Mouse (Mus musculus): ENCODE measurements at regions not wholly inside any gene's neighbourhood (a gene's known extent, or its start where the extent isn't known, plus 50 kb on each side); places are given as distances from the start of the nearest gene placed in this dataset.

DNA sequence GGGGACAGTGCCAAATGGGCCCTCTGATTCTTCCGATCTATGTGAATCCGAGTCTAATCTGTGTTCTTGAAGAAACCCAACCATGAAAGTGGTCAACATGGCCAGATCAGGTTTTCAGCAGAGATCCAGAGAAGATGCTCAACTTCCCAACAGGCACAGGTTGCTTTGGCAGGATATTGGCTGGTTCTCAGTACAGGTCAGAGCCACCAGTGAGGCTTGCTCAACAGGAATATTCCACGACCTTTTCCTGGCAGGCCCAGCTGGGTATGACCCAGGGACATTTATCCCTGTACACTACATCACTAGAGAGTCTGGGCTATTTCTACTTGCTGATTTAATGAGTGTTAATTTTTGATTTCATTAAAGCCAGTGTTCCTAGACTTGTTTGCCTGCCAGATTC lies 328.8 kb upstream of the Sall1 start:
- no peak for DNase-seq (ENCODE audit: extremely low read depth, insufficient read length, low spot score)

DNA sequence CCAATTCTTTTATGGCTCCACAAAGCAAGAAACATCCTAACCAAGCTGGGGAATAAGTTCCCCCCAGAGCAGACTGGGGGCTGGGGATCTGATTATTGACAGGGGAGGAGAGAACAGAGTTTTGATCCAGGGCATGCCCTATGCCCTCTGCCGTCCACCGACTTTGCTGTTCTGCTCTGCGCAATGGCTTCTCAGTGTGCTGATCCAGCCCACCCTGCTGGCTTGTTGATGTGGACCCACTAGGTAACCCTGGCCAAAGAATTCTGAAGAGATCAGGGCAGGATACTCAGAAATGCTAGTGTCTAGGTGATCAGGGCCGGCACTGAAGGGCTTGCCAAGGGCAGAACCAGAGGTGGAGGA lies 327.8 kb upstream of the Sall1 start:
- DNase-seq (ENCODE audit: extremely low read depth, insufficient read length, low spot score), result no peak

DNA sequence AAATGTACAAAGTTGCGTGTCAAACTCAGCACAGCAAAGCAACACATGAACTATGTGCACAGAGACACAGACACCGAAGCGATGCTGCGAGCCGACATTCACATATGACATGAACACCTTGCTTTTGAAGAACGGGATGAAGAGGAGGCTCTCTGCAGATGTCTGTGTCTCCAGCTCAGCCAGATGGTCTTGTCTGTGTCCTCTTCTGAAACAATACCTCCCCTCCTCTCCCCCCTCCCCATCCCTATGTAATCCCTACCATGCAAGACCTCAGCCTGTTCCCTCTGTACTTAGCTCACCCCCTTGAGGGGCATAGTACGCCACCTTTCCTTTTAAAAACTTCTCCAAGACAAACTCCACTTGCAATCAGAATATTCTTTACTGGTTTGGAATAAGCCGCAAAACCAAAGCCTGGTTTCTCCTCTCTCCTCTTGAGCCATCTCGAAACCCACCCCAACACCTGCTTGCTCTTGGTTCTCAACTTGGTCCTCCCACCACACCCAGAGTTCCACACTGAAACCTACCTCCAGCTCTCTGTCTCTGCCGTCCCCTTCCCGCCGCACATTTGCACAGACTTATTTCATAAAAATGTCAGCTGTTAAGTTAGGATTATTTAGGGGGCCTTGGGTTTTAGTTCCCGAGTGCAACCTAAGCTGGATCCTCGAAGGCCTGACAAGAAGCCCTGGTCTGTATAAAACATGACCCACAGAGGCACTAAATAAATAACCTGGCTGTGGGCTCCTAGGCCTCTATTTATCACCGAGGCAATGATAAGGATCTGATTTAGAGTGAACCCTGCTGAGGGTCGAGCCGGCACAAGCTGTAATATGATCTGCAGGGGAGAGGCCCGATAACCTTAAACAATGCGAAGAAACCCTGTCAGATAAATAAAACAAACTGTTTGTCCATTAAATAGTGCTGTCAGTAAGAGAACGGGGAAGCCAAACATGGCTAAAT lies 327.1 kb upstream of the Sall1 start:
- DNase-seq (ENCODE audit: extremely low read depth, insufficient read length, low spot score), result no peak

DNA sequence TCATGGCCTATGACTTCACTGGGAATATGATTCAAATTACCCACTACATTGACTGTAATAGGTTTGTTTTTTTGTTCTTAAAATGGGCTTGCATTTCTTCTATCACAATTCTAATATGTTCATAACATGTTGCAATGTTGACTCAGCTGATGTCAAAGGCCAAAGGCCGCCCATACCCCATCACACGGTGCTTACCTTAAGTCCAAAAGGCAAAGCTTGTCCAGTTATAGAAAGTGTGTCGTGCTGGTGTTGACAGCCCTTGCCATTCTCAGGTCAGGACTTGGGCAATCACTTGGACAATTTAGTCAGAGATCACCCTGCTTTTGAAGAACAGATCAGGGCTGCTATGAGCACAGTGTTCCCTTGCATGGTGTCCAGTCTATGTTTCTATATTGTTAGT lies 321.5 kb upstream of the Sall1 start:
- no peak for DNase-seq (ENCODE audit: extremely low read depth, insufficient read length, low spot score)

DNA sequence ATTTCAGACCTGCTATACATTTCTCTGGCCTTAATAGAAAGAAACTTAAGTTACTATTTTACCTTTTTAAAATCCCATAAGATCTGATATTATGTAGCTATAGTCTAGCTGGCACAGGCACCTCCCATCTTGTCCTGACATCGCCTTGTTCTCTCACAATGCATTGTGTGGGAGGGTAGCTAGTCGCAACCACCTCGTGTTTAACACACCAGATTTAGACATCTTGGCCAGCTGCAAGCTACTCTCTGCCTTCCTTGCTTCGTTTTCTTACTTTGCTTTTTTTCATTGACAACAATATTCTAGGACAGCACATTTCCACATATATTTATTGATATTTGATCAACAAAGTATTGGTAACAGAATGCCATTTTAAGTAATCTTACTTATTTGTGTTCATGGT lies 314.4 kb upstream of the Sall1 start:
- DNase-seq (ENCODE audit: extremely low read depth, insufficient read length, low spot score), result no peak

DNA sequence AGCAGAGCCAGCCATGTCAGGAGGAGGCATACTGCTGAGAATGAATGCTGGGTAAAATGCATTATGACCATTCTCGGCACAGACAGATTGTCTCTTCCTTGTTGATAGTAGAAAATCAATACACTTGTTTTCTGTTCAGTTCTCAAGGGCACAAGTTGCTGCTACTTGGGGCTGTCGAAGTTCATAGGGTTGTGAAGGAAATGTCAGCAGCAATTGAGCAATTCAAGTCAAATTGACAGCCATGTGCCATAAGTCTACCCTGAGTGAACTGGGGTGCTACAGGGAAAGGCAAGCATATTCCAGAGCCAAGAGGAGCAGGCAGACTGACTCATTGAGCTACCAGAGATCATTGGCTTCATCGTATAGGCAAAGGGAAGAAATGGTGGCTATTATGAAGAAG lies 301.6 kb upstream of the Sall1 start:
- DNase-seq (ENCODE audit: extremely low read depth, insufficient read length, low spot score), result no peak

DNA sequence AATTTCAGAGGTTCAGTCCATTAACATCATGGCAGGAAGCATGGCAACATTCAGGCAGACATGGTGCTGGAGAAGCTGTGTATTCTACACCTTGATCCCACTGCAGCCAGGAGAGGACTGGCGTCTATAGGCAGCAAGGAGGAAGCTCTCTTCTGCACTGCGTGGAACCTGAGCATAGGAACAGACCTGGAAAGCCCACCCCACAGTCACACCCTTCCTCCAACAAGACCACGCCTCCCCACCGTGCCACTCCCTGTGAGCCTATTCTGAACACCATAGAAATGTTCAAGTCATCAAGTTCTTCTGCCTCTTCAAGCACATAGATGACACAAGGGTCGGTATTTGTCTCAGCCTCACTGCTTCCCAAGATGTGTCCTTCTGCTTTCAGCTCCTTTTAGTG lies 297.7 kb upstream of the Sall1 start:
- no peak for DNase-seq (ENCODE audit: extremely low read depth, insufficient read length, low spot score)

DNA sequence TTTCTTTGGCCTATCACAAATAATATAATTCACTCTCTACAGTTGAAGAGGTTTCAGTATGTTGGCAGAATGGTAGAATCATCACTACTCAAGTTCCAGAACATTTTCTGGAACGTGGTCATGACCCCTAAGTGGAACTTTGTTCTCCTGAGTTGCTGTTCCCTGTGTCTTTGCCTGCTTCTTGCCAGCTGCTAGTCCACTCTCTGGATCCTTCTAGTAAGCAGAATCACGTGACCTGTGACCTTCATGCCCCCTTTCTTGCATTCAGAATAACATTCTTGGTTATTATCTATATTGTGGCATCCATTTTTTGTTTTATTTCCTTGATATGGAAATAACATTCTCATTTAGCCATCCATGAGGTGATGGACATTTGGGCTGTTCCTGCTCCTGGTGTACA lies 291.5 kb upstream of the Sall1 start:
- DNase-seq (ENCODE audit: extremely low read depth, insufficient read length, low spot score), result no peak

DNA sequence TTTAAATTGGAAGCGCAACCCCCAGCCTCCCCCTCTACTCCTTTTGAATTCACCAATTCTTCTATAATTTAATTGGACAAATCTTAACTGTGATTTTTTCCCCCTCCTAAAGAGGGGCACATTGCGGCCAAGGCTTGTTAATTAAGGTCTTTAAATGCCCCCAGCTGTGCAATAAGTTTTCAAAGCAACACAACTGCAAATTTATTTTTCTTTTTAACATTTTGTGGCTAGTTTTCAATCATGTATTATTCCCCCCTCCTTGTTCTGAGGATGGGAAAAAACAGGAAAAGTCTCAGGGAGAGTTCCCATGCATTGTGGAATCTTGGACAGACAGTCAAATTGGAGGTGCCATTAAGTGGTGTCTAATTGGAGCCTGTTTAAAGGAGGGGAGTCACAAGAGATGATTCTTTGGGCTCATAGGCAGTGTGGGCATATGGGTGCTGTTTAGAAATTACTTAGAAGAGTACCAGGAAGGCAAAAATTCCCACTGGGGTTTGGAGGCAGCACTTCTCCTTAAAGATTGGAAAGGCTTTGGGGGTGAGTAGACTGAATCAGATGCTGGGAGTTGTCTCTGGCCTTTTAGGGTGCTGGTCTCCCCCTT lies 281.9 kb upstream of the Sall1 start:
- no peak for DNase-seq (ENCODE audit: extremely low read depth, insufficient read length, low spot score)

DNA sequence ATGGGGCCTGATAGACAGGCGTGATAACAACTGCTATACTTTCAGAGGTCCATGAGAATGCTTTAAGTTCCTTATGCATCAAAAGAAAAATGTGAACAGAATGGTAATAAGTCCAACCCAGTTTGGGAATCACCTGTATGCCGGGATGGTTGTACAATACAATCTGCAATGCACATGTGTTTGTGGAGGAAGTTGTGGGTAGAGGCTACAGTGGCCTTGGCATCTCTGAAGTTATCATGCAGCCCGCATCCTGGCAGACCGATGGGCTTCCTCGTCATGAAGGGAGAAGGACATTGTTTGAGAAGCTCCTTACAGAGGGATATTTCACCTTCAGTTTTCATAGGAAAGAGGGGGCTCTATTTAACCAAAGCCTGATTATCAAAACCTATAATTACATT lies 281.3 kb upstream of the Sall1 start:
- no peak for DNase-seq (ENCODE audit: extremely low read depth, insufficient read length, low spot score)

DNA sequence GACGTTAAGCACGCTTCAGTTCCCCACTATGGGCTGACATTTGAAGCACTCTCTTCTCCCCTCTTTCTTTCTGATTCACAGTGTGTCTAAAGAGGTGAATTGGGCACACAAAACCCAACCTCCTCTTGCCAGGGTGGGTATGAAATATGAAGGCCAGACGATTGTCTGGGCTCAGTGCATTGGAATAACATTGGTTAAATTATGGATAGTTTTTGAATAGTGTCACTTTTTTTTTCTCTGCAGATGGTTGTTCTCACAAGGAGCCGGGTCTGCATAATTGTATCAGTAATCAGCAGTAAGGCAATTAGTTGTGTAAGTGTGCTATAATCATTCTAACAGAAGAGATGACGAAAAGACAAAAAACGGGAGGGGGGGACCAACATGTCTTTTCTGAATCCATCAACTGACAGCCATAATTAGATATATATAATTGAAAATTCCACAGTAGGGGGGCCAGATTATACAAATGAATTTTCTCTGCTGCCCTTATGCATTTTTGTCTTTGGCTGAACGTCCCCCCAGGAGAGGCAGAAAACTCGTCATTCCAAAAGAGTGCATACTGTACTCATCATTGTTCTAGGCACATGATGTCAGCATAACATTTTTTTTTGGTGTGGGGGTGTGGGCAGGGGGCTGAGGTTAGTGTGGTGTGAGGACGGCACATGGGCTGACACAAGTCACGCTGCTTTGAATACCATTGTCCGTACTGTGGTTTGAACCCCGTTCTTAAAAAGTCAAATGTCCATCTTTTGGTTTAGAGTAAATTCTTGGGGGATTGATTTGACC lies 280.7 kb upstream of the Sall1 start:
- DNase-seq (ENCODE audit: extremely low read depth, insufficient read length, low spot score), result no peak

DNA sequence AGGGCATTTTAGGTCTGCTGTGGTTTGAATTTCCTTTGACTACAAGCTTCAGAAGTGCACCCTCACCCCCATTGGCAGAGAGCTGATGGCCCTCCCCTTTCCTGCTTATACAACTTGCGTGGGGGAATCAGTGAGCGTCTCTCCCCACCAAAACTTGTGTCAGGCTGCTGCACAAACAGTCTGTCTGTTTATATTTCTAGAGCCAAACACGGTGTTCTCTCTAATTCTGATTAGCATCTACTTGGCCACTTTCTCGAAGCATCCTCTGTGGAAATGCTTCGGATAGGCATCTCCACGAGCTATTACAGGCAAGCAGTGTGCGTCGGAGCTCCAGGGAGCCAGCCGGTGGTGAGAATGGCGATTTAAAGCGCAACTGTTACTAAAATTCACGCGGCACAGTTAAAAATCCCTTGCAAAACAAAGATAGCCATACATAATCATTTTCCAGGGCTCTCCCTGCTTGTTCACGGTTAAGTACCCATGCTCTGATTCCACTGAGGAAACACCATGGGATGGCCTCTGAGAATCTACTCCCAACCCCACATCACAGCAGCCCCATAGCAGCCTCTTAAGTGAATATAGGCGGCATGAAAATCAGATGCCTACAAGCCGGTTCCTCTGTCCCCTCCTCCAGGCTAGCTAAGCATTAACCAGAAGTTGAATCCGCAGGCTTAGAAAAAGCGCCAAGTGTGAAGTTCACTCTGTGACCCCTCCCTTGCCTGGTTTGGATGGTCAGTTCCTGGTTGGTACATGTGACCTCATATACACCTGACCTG lies 273.7 kb upstream of the Sall1 start:
- DNase-seq (ENCODE audit: extremely low read depth, insufficient read length, low spot score), result no peak

DNA sequence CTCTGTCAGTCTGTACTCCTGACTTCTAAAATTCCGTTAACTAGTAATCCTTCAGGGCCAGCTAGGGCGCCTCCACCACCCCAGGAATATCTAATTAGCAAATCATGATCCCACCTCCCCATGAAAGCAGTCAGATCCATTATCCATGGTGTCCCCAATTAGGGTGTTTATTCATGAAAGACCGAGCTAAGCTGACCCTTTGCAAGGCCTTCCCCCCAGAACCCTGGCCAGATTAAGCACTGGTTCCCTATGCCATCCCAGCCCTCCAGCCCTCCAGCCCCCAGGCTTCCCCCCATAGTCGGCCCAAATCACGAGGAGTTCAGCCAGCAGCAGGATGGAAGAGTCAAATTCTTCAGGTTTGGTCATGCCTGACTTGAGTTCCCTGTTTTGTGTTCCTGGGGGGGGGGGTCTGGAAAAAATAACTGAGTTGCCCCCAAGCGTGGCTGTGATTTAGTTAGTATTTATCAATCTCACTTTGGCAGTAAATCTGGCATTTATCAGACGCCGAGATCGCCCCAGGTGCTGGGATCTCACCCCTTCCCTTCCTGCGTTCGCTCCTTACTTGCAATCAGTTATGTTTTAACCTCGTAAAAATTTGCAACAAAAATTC lies 272.7 kb upstream of the Sall1 start:
- no peak for DNase-seq (ENCODE audit: extremely low read depth, insufficient read length, low spot score)

DNA sequence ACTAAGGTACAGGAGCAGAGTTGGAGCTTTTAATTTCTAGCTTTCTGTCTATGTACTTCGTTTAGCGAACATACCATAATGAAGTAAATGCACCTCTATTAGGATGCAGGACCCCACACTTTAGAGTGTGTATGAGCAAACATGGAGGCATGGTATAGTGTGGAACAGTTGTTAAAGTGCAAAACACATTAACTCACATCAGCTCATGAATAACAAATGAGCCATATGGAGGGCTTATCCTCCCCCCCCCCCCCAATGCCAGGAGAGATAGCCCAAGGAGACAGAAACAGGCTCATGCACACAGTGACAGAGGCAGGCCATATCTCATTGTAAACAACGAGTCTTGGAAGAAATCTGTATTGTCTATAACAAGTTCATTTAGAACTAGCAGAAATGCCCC lies 270.9 kb upstream of the Sall1 start:
- no peak for DNase-seq (ENCODE audit: extremely low read depth, insufficient read length, low spot score)

DNA sequence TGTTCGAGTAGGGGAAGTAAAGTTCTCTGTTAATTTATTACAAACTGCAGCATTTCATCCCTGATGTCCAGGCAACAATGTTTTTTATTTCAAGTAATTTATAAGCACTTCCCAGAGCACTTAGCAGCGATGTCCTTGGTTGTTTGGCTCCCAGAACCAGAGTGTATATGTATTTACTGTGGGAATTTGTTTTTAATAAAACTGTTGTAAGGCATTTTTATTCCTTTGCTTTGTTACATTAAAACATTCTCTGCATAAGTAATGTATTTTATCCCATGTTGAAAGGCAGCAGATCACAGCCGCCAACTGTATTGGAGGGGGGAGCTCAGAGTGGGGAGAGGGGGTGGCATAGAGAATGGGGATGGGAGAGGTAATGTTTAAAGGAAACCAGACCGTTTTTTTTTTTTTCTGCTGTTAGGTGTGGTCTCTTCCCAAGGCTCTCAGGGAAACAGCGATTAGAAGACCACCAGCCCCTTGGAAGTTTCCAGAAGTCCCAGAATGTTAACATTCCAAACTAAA lies 266.8 kb upstream of the Sall1 start:
- DNase-seq (ENCODE audit: extremely low read depth, insufficient read length, low spot score), result no peak

DNA sequence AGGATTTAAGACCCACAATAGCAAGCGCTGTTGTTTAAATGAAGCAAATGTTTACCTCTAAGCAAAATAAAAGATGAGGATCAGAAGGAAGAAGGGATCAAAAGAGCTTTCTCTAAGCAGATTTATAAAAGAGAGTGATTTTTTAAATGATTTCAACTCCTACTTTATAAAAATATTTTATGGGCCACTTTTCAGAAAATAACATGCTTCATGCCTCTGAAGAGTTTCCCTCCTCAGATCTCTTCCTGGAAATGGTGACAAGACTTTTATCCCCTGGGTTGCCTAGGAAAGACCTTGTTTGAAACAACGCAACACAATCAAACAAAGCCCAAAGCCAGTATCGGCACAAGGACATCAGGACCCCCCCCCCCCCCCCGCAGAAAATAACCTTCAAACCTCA lies 265.6 kb upstream of the Sall1 start:
- no peak for DNase-seq (ENCODE audit: extremely low read depth, insufficient read length, low spot score)

DNA sequence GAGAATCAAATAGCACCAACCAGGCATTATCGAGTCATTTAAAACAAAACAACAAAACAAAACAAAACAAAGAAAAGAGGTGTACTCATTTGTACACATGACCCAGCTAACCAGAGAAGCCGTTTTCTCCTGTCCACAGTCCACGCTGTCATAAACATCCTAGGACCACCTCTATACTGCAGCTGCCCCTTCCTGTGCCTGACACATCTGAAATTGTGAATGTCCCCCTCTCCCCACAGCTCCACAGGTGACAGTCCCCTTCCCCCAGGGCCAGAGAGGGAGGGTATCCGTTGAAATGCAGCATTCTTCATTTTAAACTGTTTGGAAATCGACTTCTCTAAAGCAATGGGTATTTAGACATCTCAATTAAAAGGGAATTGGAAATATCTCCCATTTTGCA lies 265.0 kb upstream of the Sall1 start:
- no peak for DNase-seq (ENCODE audit: extremely low read depth, insufficient read length, low spot score)

DNA sequence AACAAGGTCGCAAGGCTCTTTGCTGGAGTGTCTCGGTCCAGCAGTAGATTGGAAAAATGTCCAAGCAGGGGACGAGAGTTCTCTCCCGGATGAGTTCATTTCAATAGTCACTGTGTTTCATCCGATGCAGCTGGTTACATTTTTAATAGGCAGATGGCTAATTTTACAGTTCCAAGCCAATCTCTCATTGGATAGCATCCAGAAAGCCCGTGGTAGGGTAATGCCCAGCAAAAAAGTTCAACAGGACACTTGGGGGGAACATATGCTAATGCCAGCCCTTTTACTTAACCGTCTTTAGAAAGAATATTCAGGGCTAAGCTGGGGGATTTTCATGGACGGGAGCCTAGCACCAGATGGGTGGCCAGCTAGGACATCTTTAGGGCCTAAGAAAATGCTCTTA lies 264.6 kb upstream of the Sall1 start:
- DNase-seq (ENCODE audit: extremely low read depth, insufficient read length, low spot score), result no peak

DNA sequence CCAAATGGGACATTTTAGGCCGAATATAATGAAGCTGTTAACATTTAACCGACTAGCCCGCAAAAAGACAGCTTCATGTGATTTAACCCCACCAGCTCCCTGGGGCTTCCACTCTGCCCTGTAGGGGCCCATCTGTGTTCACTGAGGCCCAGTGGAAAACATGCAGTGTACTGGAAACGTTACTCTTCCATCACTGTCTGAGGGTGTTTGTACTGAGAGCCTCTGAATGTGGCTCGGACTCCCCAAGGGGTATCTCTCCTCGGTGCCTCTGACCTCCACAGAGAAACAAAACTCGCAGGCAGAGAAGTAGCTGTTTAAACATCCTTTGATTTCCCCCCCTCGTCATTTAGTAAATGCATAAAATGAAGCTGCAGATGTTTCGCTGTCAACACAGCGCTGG lies 263.6 kb upstream of the Sall1 start:
- DNase-seq (ENCODE audit: extremely low read depth, insufficient read length, low spot score), result no peak

DNA sequence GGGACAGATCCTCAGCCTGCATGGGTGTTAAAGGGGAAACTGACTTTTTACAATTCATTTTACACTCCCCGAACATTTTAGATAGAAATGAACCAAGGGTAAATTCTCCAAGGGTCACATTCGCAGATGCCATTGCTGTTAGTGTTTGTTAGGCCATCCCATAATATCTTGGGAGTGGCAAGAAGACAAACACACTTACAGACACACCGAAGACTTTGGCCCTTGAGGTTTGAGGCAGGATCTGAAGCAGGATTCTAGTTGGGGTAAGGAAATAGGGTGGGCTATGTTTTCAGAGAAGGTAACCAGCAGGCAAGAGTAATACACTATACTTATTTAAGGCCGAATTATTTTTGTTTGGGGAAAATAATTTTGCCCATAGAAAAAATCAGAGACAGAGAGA lies 263.1 kb upstream of the Sall1 start:
- no peak for DNase-seq (ENCODE audit: extremely low read depth, insufficient read length, low spot score)

All from 3134 (cell line).